Mouse (Mus musculus) hindbrain, embryonic 15.5 days (tissue): ENCODE data around the gene Castor1. TPM values are rescaled to one million over a fixed set of nuclear protein-coding genes. Genes with fewer than 3 reads are reported as not detected.

Experiments used
- ATAC-seq: fragments of 200-750 bp; cut with Nextera tagmentation; 2 replicates; pipeline ENCODE4 v1.8.0; 2017; ENCODE audit warnings: low read depth, moderate number of reproducible peaks, moderate TSS enrichment; ENCODE audit not compliant: low FRiP score
- H3K27ac ChIP-seq: fragments of 300-500 bp; sonication (generic); replicated peaks from 2 replicates; pipeline ENCODE4 v1.5.1; 2015; ENCODE audit warnings: mild to moderate bottlenecking, inconsistent platforms
- H3K27me3 ChIP-seq: fragments of 300-500 bp; sonication (generic); 2 replicates; pipeline ENCODE4 v1.6.1; 2015; ENCODE audit warnings: control low read depth, inconsistent platforms
- H3K36me3 ChIP-seq: fragments of 300-500 bp; sonication (generic); 2 replicates; pipeline ENCODE4 v1.6.1; 2015; ENCODE audit warnings: control low read depth, inconsistent platforms
- H3K4me1 ChIP-seq: fragments of 300-500 bp; sonication (generic); replicated peaks from 2 replicates; pipeline ENCODE4 v1.6.1; 2015; ENCODE audit warnings: control low read depth, inconsistent platforms
- H3K4me2 ChIP-seq: fragments of 300-500 bp; sonication (generic); 2 replicates; pipeline ENCODE4 v1.6.1; 2015; ENCODE audit warnings: moderate library complexity, mild to moderate bottlenecking, inconsistent platforms
- H3K4me3 ChIP-seq: fragments of 300-500 bp; sonication (generic); 2 replicates; pipeline ENCODE4 v1.5.1; 2015; ENCODE audit warnings: mild to moderate bottlenecking, inconsistent platforms
- H3K9ac ChIP-seq: fragments of 300-500 bp; sonication (generic); 2 replicates; pipeline ENCODE4 v1.6.1; 2015; ENCODE audit warnings: inconsistent platforms
- H3K9me3 ChIP-seq: fragments of 300-500 bp; sonication (generic); 2 replicates; pipeline ENCODE4 v1.6.1; 2016; ENCODE audit warnings: control low read depth, inconsistent platforms
- WGBS: fragments of 180-500 bp; shearing (Covaris S2); methylation state at CpG from one replicate; pipeline ENCODE4 v1.1.7; 2015; 5-methylcytosine and 5-hydroxymethylcytosine counted together
- polyA plus RNA-seq: library from polyadenylated mRNA; unstranded; fragments of >200 nt; fragmentation: Nextera tagmentation; extraction: Ambion mirVana; gene quantifications from 2 replicates; pipeline ENCODE4 v1.2.1, GENCODE M21; 2015

Gene Castor1
- polyA plus RNA-seq, 1 experiment from 2014 or later = 4.6 TPM

DNA sequence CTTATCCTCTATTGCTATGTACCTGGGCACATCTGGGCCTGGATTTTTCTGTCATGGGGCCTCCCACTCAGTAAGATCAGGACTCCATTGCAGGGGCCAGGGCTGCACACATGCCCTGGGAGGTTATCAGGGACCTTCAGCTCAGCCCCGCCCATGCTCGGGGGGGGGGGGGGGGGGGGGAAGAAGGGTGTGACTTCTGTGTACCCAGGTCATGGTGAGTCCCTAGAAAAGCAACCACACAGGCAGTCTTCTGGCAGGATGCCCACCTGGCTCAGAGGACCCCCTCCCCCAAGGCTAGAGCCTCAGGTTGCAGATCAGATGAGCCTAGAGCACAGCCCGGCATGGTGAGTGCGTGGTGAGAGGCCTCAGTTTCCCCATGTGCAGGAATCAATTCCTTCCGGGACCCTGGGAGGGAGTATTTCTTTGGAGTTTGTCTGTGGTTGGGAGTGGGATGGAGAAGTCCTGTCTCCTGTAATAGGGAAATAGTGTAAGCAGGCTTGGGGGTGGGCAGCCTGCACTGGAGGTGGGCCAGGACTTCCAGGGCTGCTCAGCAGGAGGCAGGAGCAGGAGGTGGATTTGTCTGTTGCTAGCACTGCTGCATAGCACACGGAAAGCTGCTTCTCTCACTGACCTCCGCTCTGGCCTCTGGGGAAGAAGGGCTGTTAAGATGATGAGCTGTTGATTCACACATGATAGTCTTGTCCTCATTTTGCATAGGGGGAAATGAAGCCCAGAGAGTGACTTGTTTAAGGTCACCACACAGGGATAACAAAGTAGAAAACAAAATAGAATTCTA lies 5.6 kb downstream of the Castor1 start:
- Histone ChIP-seq H3K4me1 (peaks cover 4% of the 10 kb centered on the region; the same call in 1 of the 2 replicates), H3K36me3 (no peaks in the 10 kb centered on the region), H3K27ac (no peak overlapping the region), H3K9ac (no peak overlapping the region), H3K9me3 (no peaks in the 10 kb centered on the region), H3K4me2 (no peak overlapping the region), H3K4me3 (no peak overlapping the region), H3K27me3 (peaks cover 8% of the 10 kb centered on the region; the same call in 1 of the 2 replicates)
- no peak for ATAC-seq
- 29% methylated on average over 7 of the region's 7 CpGs for WGBS

DNA sequence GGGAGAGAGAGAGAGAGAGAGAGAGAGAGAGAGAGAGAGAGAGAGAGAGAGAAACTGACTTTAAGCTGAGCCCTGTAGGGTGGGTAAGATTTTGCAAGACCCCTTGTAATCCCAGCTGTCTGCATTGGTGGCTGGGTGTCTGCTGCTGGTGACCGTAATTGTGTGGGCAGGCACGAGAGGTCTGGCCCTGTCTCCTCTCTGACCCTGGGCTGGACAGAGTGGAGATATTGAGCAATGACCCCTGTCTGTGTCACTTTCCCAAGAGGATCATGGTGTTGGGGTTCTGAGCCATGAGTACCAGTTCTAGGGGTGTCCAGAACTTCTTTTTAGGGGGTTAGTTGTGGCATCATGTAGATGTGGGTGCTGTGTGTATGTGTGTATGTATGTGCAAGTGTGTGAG lies 6.2 kb downstream of the Castor1 start:
- WGBS = 62% methylated on average over 2 of the region's 2 CpGs
- no peaks in the 10 kb centered on the region for H3K36me3 ChIP-seq
- H3K4me1 ChIP-seq = no peaks in the 10 kb centered on the region
- H3K9ac ChIP-seq = no peak overlapping the region
- H3K27me3 ChIP-seq = 0 out of 2 replicates have a peak, but pooled peaks cover 2% of the 10 kb centered on the region
- no peak overlapping the region for H3K4me3 ChIP-seq
- no peak overlapping the region for H3K27ac ChIP-seq
- H3K9me3 ChIP-seq = no peaks in the 10 kb centered on the region
- no peak for ATAC-seq
- H3K4me2 ChIP-seq = no peak overlapping the region

DNA sequence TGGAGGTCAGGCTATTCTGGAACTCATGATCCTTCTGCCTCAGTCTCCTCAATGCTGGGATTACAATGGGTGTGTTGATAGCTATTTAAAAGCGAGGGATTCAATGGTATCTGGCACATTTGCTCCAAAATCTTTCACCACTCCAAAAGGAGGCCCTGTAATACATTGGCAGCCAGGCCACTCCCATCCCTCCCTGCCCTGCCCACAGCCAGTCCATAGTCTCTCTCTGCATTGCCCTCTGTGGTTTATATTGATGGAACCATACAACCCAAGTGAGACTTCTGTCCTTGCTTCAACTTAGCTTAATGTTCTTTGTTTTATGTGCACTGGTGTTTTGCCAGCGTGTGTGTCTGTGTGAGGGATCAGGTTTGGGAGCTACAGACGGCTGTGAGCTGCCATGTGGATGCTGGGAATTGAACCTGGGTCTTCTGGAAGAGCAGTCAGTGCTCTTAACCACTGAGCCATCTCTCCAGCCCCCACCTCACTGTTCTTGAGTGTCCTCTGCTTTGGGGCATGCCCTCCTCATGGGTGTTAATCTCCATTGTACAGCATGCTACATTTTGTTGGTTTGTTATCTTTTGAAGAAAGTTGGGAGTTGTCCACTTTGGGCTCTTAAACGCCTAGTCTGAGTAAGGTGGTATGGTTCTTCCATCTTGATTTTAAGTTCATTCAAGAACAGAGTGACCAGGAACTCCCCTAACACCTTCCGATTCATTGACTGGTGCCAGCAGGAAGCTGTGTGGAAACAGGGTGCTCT lies 8.7 kb downstream of the Castor1 start:
- ATAC-seq = no peak

DNA sequence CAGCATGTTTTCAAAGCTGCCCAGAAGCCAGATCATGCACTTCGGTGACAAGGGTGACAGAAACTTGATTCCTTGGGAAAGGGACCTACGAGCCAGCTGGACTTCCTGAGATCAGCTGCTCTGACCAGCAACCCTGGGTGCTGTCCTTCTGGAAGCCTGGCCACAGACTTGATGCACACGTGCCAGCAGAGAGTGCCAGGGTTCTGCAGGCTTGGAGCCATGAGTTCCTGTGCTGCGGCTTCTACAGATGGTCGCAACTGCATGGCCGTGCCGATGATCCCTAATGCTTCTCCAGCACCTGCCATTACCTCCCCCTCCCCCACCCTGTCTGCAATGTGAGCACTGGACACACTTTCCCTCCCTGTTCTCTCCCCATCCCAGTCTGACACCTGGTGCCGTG lies 10.4 kb downstream of the Castor1 start:
- Histone ChIP-seq H3K4me3 (no peak overlapping the region), H3K9me3 (no peaks in the 10 kb centered on the region), H3K36me3 (no peaks in the 10 kb centered on the region), H3K27ac (no peak overlapping the region), H3K27me3 (no peaks in the 10 kb centered on the region), H3K4me2 (no peak overlapping the region), H3K4me1 (no peaks in the 10 kb centered on the region), H3K9ac (no peak overlapping the region)
- 41% methylated on average over 8 of the region's 8 CpGs for WGBS
- ATAC-seq = 0 out of 2 replicates have a peak, but pooled peaks have one; percentile 59

More for the DNA sequence above, 8.7 kb downstream of the Castor1 start:
- no peak overlapping the region for H3K27ac ChIP-seq
- H3K4me1 ChIP-seq = no peaks in the 10 kb centered on the region
- WGBS = 85% methylated on average over 5 of the region's 5 CpGs
- no peaks in the 10 kb centered on the region for H3K27me3 ChIP-seq
- H3K4me2 ChIP-seq = no peak overlapping the region
- no peak overlapping the region for H3K4me3 ChIP-seq
- H3K9ac ChIP-seq = no peak overlapping the region
- H3K9me3 ChIP-seq = no peaks in the 10 kb centered on the region
- H3K36me3 ChIP-seq = no peaks in the 10 kb centered on the region

DNA sequence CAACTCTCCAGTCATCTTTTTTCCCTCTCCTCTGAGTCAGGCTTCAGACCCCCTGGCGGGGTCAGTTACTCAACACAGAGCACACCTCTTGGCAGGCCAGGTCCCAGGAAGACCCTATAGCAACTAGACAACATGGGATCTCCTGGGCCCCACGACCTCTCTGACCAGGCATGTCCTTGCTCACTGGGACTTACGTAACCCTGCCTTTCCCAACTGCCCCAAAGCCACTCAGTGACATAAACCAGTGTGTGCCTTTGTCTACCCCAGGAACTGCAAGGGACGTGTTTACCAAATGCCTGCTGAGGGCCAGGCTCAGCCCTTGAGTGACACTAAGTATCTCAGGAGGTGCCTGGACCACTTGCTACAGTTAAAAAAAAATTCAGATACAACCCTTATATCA lies 11.8 kb downstream of the Castor1 start:
- Histone ChIP-seq H3K4me2 (no peak overlapping the region), H3K4me1 (no peaks in the 10 kb centered on the region), H3K27ac (no peak overlapping the region), H3K9me3 (no peaks in the 10 kb centered on the region), H3K9ac (no peak overlapping the region), H3K36me3 (no peaks in the 10 kb centered on the region), H3K4me3 (no peak overlapping the region), H3K27me3 (no peaks in the 10 kb centered on the region)
- WGBS = 77% methylated on average over 4 of the region's 4 CpGs
- no peak for ATAC-seq

DNA sequence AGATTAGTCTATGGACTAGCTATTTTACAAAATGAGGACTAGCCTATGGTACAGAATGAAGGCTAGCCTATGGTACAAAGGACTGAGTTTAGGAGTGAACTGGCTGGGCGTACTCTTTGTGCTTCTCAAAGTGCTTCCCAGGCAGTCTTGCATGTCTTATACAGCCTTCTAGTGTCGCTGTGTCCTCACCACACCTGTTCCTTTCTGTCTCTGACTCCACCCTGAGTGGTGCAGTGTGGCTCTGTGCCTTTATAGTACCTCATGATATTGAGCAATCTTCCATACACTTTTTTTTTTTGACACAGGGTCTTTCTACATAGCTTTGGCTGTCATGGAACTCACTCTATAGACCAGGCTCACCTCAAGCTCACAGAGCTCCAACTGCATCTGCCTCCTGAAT lies 13.4 kb downstream of the Castor1 start:
- ATAC-seq = no peak
- whole genome bisulfite sequencing = 93% methylated on average over 2 of the region's 2 CpGs

DNA sequence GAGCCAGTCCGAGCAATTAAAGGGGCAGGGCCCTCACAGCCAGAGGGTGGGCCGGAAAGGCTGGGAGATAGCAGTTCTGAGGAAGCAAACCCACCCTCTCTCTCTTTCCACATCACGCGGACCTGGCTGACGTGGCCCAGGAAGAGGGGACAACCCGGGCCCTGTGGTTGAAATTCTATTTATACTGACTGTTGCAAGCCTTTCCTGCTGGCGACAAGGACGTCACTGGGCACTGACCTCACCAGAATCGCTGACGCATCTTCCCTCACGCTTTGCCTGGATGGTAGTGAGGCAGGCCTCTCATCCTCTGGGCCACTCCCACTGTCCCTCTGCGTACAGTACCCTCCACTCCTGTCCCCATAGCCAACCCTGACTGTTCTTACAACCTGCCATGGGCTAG lies 14.6 kb downstream of the Castor1 start:
- no peaks in the 10 kb centered on the region for H3K9me3 ChIP-seq
- no peak overlapping the region for H3K4me2 ChIP-seq
- no peaks in the 10 kb centered on the region for H3K4me1 ChIP-seq
- no peak overlapping the region for H3K9ac ChIP-seq
- ATAC-seq = no peak
- H3K27ac ChIP-seq = no peak overlapping the region
- no peak overlapping the region for H3K4me3 ChIP-seq
- H3K36me3 ChIP-seq = no peaks in the 10 kb centered on the region
- H3K27me3 ChIP-seq = no peaks in the 10 kb centered on the region
- 75% methylated on average over 12 of the region's 12 CpGs for WGBS

More for the DNA sequence above, 13.4 kb downstream of the Castor1 start:
- no peaks in the 10 kb centered on the region for H3K27me3 ChIP-seq
- H3K4me3 ChIP-seq = no peak overlapping the region
- H3K27ac ChIP-seq = no peak overlapping the region
- no peak overlapping the region for H3K4me2 ChIP-seq
- no peak overlapping the region for H3K9ac ChIP-seq
- no peaks in the 10 kb centered on the region for H3K9me3 ChIP-seq
- H3K4me1 ChIP-seq = no peaks in the 10 kb centered on the region
- H3K36me3 ChIP-seq = no peaks in the 10 kb centered on the region

DNA sequence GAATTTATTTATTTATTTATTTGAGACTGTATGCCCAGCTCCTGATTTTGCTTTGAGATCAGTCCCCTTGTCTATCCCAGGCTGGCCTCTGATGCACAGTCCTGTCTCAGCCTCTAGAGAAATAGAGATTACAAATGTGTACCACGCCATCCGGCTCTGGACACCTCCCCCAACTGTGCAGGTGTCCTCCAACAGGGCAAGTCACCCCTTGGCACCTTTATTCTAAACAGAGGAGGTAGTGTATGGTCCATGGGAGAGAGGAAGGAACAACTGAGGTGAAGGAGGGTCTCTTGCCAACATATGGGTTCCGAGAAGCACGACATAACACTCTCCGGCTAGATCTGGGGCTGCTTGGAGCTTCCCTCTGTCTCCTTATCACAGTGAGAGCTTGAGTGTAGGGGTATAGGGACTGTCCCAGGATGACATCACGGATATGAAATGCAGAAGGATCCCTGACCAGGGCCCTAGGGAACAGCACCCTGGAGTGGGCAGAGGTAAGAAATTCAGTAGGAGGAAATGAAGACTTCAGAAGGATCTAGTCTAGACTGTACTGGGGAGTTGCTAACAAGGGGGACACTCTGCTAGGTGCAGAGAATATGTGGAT lies 17.1 kb downstream of the Castor1 start:
- no peak overlapping the region for H3K27ac ChIP-seq

DNA sequence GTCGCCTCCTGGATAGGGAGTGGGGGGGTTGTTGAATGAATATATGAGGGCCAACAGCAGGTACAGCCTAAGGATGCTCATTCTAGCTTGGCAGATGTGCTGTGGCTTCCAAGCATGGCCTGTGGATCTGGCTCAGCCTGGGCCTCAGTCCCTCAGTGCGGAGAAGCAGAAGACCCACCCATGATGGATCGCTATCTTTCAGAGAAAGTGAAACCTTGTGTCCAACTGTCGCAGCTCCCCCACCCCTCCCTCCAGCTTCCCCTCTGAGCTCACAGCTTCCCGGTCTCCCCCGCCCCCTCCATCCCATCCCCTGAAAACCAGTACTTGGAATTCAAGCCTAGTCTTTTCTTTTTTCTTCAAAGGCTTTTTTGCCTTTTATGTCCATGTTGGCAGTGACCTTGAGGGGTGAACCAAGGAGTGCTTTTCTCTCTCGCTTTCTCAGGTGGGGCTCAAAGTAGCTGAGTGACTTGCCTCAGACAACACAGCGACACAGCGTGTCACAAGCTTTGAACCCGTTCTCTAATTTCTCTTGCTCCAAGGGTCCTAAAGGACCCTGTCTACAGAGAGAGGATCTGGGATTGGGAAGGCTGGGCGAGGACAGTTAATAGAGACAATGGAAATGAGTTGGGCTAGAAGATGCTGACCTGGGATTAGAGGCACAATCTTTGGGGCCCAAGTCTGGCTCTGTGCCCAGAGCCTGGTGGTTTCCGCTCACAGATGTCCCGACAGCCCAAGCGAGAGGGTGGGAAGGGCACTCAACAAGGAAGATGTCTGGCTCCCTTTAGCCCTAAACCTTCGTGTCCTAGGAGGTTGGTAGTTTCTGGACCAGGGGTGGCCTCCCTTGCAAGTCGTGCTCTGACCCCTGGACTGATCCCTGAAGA lies 17.9 kb downstream of the Castor1 start, which contains the start of gene Osm:
Gene Osm (plus strand): TSS at position 756 of the 881 bp plus-strand sequence.
- Histone ChIP-seq H3K36me3 (no peaks in the 10 kb centered on the region), H3K4me3 (no peak within 1 kb of the TSS), H3K9me3 (no peaks in the 10 kb centered on the region), H3K4me2 (no peak within 1 kb of the TSS), H3K9ac (no peak within 1 kb of the TSS), H3K27ac (no peak within 1 kb of the TSS), H3K27me3 (no peaks in the 10 kb centered on the region), H3K4me1 (no peaks in the 10 kb centered on the region)
- 76% methylated on average over 16 of the region's 16 CpGs for WGBS
- ATAC-seq = no peak

More for the DNA sequence above, 17.1 kb downstream of the Castor1 start:
- no peaks in the 10 kb centered on the region for H3K9me3 ChIP-seq
- H3K4me1 ChIP-seq = no peaks in the 10 kb centered on the region
- 88% methylated on average over 6 of the region's 6 CpGs for WGBS
- no peak overlapping the region for H3K4me3 ChIP-seq
- H3K9ac ChIP-seq = no peak overlapping the region
- H3K36me3 ChIP-seq = no peaks in the 10 kb centered on the region
- no peak for ATAC-seq
- no peak overlapping the region for H3K4me2 ChIP-seq
- no peaks in the 10 kb centered on the region for H3K27me3 ChIP-seq

DNA sequence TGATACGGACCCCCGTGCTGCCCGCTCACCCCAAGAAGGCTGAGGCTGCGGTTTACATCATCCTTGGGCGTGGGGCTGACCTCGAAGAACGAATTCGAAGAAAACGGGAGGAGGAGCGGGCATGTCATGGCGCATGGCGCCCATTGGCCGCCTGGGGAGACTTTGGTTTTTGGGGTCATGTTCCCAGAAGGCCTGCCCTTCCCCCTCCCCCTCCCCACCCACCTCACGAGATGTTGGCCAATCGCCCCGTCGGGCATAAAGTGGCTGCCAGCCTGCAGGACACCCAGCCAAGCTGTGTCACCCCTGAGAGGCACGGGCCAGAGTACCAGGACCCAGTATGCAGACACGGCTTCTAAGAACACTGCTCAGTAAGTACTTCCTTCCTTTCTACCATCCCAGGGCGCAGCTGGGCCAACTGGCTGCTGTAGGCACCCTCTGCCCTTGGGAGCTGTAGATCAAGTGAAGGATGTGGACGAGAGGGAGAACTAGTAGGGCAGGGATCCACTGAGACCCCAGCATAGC lies 18.6 kb downstream of the Castor1 start:
- no peak for ATAC-seq
- WGBS = 92% methylated on average over 21 of the region's 21 CpGs
- no peaks in the 10 kb centered on the region for H3K36me3 ChIP-seq

DNA sequence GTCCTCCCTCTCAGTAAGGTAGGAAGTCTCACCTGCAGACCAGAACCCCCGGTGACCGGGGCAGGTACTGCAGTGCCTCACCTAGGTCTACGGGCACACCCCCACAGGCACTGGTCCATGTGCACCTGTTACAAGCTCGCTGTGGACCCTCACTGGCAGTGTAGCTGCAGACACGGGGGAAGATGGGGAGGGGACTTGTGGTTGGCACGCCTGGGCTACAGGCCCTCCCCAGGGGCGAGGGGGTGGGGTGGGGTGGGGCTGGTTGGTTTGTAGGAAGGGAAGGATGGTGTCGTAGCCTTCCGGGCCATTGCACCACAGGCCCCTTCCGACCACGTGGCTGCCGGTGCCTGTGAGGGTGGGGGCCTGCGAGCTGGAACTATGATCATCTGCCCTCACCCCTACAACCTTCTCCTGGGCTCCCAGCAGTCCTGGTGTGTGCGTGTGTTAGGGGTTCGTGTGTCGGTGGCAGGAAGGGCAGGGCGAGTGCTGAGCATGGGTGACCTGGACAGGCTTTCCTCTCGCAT lies 19.4 kb downstream of the Castor1 start:
- Histone ChIP-seq H3K9ac (no peak overlapping the region), H3K27me3 (no peaks in the 10 kb centered on the region)

More for the DNA sequence above, 18.6 kb downstream of the Castor1 start:
- Histone ChIP-seq H3K27ac (no peak overlapping the region), H3K9ac (no peak overlapping the region), H3K27me3 (no peaks in the 10 kb centered on the region), H3K4me1 (no peaks in the 10 kb centered on the region), H3K4me2 (no peak overlapping the region), H3K4me3 (no peak overlapping the region), H3K9me3 (no peaks in the 10 kb centered on the region)

More for the DNA sequence above, 19.4 kb downstream of the Castor1 start:
- H3K4me2 ChIP-seq = no peak overlapping the region
- no peaks in the 10 kb centered on the region for H3K9me3 ChIP-seq
- no peak overlapping the region for H3K27ac ChIP-seq
- no peaks in the 10 kb centered on the region for H3K36me3 ChIP-seq
- H3K4me1 ChIP-seq = no peaks in the 10 kb centered on the region
- no peak overlapping the region for H3K4me3 ChIP-seq
- ATAC-seq = no peak
- WGBS = 83% methylated on average over 18 of the region's 18 CpGs
